Mouse (Mus musculus): ENCODE data around the gene Grip2. TPM values are rescaled to one million over a fixed set of nuclear protein-coding genes. Genes with fewer than 3 reads are reported as not detected.

The Grip2 gene
- under 1 TPM; 0.05 TPM for polyA plus RNA-seq (2017; shearing (Covaris generic))

DNA sequence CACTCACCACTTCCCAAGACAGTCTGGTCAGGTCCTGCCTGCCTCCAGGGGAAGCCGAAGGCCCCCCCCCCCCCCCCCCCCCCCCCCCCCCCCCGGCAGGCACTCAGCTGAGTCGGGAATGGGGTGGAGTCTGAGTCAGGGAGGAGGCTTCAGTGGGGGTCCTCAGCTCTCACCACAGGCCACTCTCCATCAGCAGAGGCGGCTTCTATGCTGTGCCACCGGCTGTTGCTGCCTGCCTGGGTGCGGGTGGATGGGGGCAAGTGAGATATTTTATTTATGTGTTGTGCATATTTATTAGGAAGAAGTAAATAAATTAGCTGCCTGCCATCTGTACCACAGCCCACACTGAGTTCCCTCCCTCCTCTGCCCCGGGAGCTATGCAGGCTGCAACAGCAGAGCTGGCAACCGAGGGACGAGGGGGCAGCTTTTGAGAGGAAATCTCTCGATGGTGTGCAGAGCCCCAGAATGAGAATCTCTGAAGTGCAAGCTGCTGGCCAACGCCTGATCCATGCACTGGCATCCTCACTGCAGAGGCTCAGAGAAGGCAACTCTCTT, at the start of gene Grip2:
Grip2 (minus strand) TSS at position 235 of the 555 bp plus-strand sequence.

Other genes starting within 250 kb of the Grip2 start
- 10 to 100 TPM; 66.8 to 69.0 TPM for gene Slc6a6, start 143.2 kb downstream of the Grip2 start, polyA plus RNA-seq (2017; shearing (Covaris generic))
- gene Ccdc174, start 50.8 kb upstream of the Grip2 start, polyA plus RNA-seq (2017; shearing (Covaris generic)) = 10 to 100 TPM; 27.7 to 45.0 TPM
- gene 4930590J08Rik, start 75.6 kb upstream of the Grip2 start, polyA plus RNA-seq (2017; shearing (Covaris generic)) = under 1 TPM; 0.10 to 0.11 TPM
- gene Fgd5, start 151.6 kb upstream of the Grip2 start, polyA plus RNA-seq (2017; shearing (Covaris generic)) = under 1 TPM in 1 of 2 experiments, not detected in 1; 0.17 TPM